Mouse (Mus musculus): ENCODE data around the gene Fam181a.

DNA sequence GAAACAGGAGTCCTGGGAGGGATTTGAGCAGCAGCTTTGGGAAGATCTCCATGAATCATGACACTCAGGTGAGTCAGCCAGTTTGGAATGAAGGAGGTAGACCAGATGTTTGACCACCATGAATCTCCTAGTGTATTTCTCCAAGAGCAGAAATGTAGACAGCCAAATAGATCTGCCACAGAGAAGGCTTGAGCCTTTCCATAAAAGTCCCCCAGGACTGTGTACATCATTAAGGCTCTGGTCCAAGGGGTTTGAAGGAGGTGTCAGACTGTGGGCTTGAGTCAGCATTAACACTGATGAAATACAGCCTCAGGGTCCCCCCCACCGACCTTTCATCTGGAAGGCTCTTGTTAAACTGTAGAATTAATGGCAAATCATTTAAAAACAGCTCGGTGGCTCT, 29.3 kb upstream of the Fam181a start:
- TF ChIP-seq CTCF (conservative IDR thresholded peaks at IDR 0.05; ENCODE audit: low read length) (no peak), NANOG (IDR thresholded peaks at IDR 0.05; ENCODE audit: borderline replicate concordance, low read length) (no peak)

Measured in E14TG2a.4 (cell line).